Mouse (Mus musculus) cerebellum, postnatal 4 days (tissue): ENCODE results near the gene Endou.
"Not testable (repeated sequence)": the region's sequence is repeated elsewhere in the genome, so short reads cannot be mapped to it uniquely, and the experiment has no call there.

Experiments
- DNase-seq, 2 experiments: peaks; one replicate each; pipeline ENCODE4 v3.0.0; 2022; ENCODE audit warnings: low spot score in 2 of 2, mixed read lengths in 1 of 2

The Endou gene

GRCm38 (mm10) chr15:97684118-97684517 is 47.0 kb downstream of the Endou start:
- no peak for DNase-seq

- DNase-seq: no peak
These were observed 49.1 kb downstream of the Endou start for GRCm38 (mm10) chr15:97682053-97682452.

GRCm38 (mm10) chr15:97679991-97680681 is 51.0 kb downstream of the Endou start:
- DNase-seq: no peak

- no peak for DNase-seq
These were observed 53.8 kb downstream of the Endou start for GRCm38 (mm10) chr15:97677341-97677740.

GRCm38 (mm10) chr15:97675927-97676326 is 55.2 kb downstream of the Endou start:
- no peak for DNase-seq

- no peak for DNase-seq
These were observed 56.7 kb downstream of the Endou start for GRCm38 (mm10) chr15:97674423-97674822.

- no peak for DNase-seq
These were observed 57.7 kb downstream of the Endou start for GRCm38 (mm10) chr15:97673256-97674000.

- peak; percentile 43 to 76 for DNase-seq
These were observed 58.9 kb downstream of the Endou start for GRCm38 (mm10) chr15:97672211-97672765.

- DNase-seq: no peak
These were observed 60.6 kb downstream of the Endou start for GRCm38 (mm10) chr15:97670554-97670953.

GRCm38 (mm10) chr15:97668158-97668877 is 62.8 kb downstream of the Endou start:
- not testable (repeated sequence) for DNase-seq

- DNase-seq: peak in 1 of 2 experiments; percentile 73
These were observed 63.7 kb downstream of the Endou start for GRCm38 (mm10) chr15:97667437-97667836.

- no peak for DNase-seq
These were observed 64.7 kb downstream of the Endou start for GRCm38 (mm10) chr15:97666457-97666770.

- no peak for DNase-seq
These were observed 65.2 kb downstream of the Endou start for GRCm38 (mm10) chr15:97665770-97666456.

GRCm38 (mm10) chr15:97664981-97665668 is 66.0 kb downstream of the Endou start:
- no peak for DNase-seq

- DNase-seq: peak; percentile 61 to 78
These were observed 67.3 kb downstream of the Endou start for GRCm38 (mm10) chr15:97663750-97664406.
